Mouse (Mus musculus): ENCODE measurements around the gene Dpf2. TPM values are rescaled to one million over a fixed set of nuclear protein-coding genes. Genes with fewer than 3 reads are reported as not detected.
A peak's percentile ranks its signal among the peaks of the same experiment; 100 is the strongest.

The Dpf2 gene
- polyA plus RNA-seq, 1 experiment from 2014 or later = 167 TPM

- H3K9ac ChIP-seq (ENCODE audit: low read depth, low read length) = no peak overlapping the region
- H3K36me3 ChIP-seq (ENCODE audit: control insufficient read depth, insufficient read depth, low read length) = peaks cover 30% of the 10 kb centered on the region
- 89% methylated on average over 3 of the region's 3 CpGs for WGBS
- no peak overlapping the region for H3K27ac ChIP-seq (ENCODE audit: low read depth, low read length)
- ATAC-seq (ENCODE audit: low FRiP score, low TSS enrichment) = no peak
- no peak overlapping the region for H3K4me3 ChIP-seq (ENCODE audit: low read length)
- no peak overlapping the region for H3K4me2 ChIP-seq (replicated peaks; ENCODE audit: low read depth, low read length)
- no peaks in the 10 kb centered on the region for H3K9me3 ChIP-seq (ENCODE audit: control insufficient read depth, low read length)
- H3K4me1 ChIP-seq (ENCODE audit: control insufficient read depth, insufficient read depth, low read length) = peaks cover 39% of the 10 kb centered on the region
- H3K27me3 ChIP-seq (ENCODE audit: control insufficient read depth, insufficient read depth, low read length) = no peaks in the 10 kb centered on the region
These were observed 62.0 kb downstream of the Dpf2 start for GRCm38 (mm10) chr19:5850860-5851259.

GRCm38 (mm10) chr19:5849843-5850527 is 62.8 kb downstream of the Dpf2 start:
- Histone ChIP-seq H3K9me3 (ENCODE audit: control insufficient read depth, low read length) (no peaks in the 10 kb centered on the region), H3K27ac (ENCODE audit: low read depth, low read length) (peak overlapping the region; percentile 24; the same call in 1 of the 2 replicates), H3K4me1 (ENCODE audit: control insufficient read depth, insufficient read depth, low read length) (peaks cover 45% of the 10 kb centered on the region), H3K36me3 (ENCODE audit: control insufficient read depth, insufficient read depth, low read length) (peaks cover 21% of the 10 kb centered on the region), H3K27me3 (ENCODE audit: control insufficient read depth, insufficient read depth, low read length) (no peaks in the 10 kb centered on the region), H3K9ac (ENCODE audit: low read depth, low read length) (no peak overlapping the region), H3K4me3 (ENCODE audit: low read length) (0 out of 2 replicates have a peak overlapping the region, but pooled peaks have one; percentile 6), H3K4me2 (replicated peaks; ENCODE audit: low read depth, low read length) (no peak overlapping the region)
- WGBS = 28% methylated on average over 11 of the region's 11 CpGs
- ATAC-seq (ENCODE audit: low FRiP score, low TSS enrichment) = peak; percentile 16; the same call in 1 of the 2 replicates

GRCm38 (mm10) chr19:5848826-5849672 is 63.8 kb downstream of the Dpf2 start:
- H3K27me3 ChIP-seq (ENCODE audit: control insufficient read depth, insufficient read depth, low read length) = no peaks in the 10 kb centered on the region
- ATAC-seq (ENCODE audit: low FRiP score, low TSS enrichment) = no peak
- H3K9ac ChIP-seq (ENCODE audit: low read depth, low read length) = peak overlapping the region; percentile 28; the same call in 1 of the 2 replicates
- H3K4me1 ChIP-seq (ENCODE audit: control insufficient read depth, insufficient read depth, low read length) = peaks cover 53% of the 10 kb centered on the region
- peak overlapping the region; percentile 24 for H3K4me2 ChIP-seq (replicated peaks; ENCODE audit: low read depth, low read length)
- peak overlapping the region; percentile 99 for H3K27ac ChIP-seq (ENCODE audit: low read depth, low read length)
- H3K9me3 ChIP-seq (ENCODE audit: control insufficient read depth, low read length) = no peaks in the 10 kb centered on the region
- peaks cover 21% of the 10 kb centered on the region for H3K36me3 ChIP-seq (ENCODE audit: control insufficient read depth, insufficient read depth, low read length)
- 18% methylated on average over 13 of the region's 13 CpGs for WGBS
- H3K4me3 ChIP-seq (ENCODE audit: low read length) = peak overlapping the region; percentile 8; the same call in 1 of the 2 replicates

GRCm38 (mm10) chr19:5848032-5848825 is 64.6 kb downstream of the Dpf2 start:
- Histone ChIP-seq H3K9ac (ENCODE audit: low read depth, low read length) (peak overlapping the region; percentile 28), H3K4me1 (ENCODE audit: control insufficient read depth, insufficient read depth, low read length) (peaks cover 61% of the 10 kb centered on the region), H3K27me3 (ENCODE audit: control insufficient read depth, insufficient read depth, low read length) (no peaks in the 10 kb centered on the region), H3K9me3 (ENCODE audit: control insufficient read depth, low read length) (no peaks in the 10 kb centered on the region), H3K36me3 (ENCODE audit: control insufficient read depth, insufficient read depth, low read length) (peaks cover 21% of the 10 kb centered on the region), H3K4me3 (ENCODE audit: low read length) (peak overlapping the region; percentile 8; the same call in 1 of the 2 replicates), H3K4me2 (replicated peaks; ENCODE audit: low read depth, low read length) (peak overlapping the region; percentile 24), H3K27ac (ENCODE audit: low read depth, low read length) (peak overlapping the region; percentile 99)
- ATAC-seq (ENCODE audit: low FRiP score, low TSS enrichment) = no peak
- 34% methylated on average over 14 of the region's 14 CpGs for WGBS

GRCm38 (mm10) chr19:5847306-5847796 is 65.5 kb downstream of the Dpf2 start:
- WGBS = 33% methylated on average over 4 of the region's 4 CpGs
- H3K9ac ChIP-seq (ENCODE audit: low read depth, low read length) = peak overlapping the region; percentile 46; the same call in 1 of the 2 replicates

GRCm38 (mm10) chr19:5846557-5847305 is 66.1 kb downstream of the Dpf2 start:
- H3K9ac ChIP-seq (ENCODE audit: low read depth, low read length) = peak overlapping the region; percentile 46

More at GRCm38 (mm10) chr19:5847306-5847796, 65.5 kb downstream of the Dpf2 start:
- Histone ChIP-seq H3K36me3 (ENCODE audit: control insufficient read depth, insufficient read depth, low read length) (peaks cover 13% of the 10 kb centered on the region), H3K4me3 (ENCODE audit: low read length) (peak overlapping the region; percentile 34; the same call in 1 of the 2 replicates), H3K4me2 (replicated peaks; ENCODE audit: low read depth, low read length) (peak overlapping the region; percentile 66), H3K9me3 (ENCODE audit: control insufficient read depth, low read length) (no peaks in the 10 kb centered on the region), H3K27ac (ENCODE audit: low read depth, low read length) (peak overlapping the region; percentile 99), H3K4me1 (ENCODE audit: control insufficient read depth, insufficient read depth, low read length) (peaks cover 70% of the 10 kb centered on the region), H3K27me3 (ENCODE audit: control insufficient read depth, insufficient read depth, low read length) (no peaks in the 10 kb centered on the region)
- no peak for ATAC-seq (ENCODE audit: low FRiP score, low TSS enrichment)

More at GRCm38 (mm10) chr19:5846557-5847305, 66.1 kb downstream of the Dpf2 start:
- 2% methylated on average over 16 of the region's 16 CpGs for WGBS
- Histone ChIP-seq H3K4me1 (ENCODE audit: control insufficient read depth, insufficient read depth, low read length) (peaks cover 76% of the 10 kb centered on the region), H3K4me2 (replicated peaks; ENCODE audit: low read depth, low read length) (peak overlapping the region; percentile 66), H3K27ac (ENCODE audit: low read depth, low read length) (peak overlapping the region; percentile 99), H3K4me3 (ENCODE audit: low read length) (peak overlapping the region; percentile 34), H3K27me3 (ENCODE audit: control insufficient read depth, insufficient read depth, low read length) (no peaks in the 10 kb centered on the region), H3K9me3 (ENCODE audit: control insufficient read depth, low read length) (no peaks in the 10 kb centered on the region), H3K36me3 (ENCODE audit: control insufficient read depth, insufficient read depth, low read length) (peaks cover 6% of the 10 kb centered on the region; the same call in 1 of the 2 replicates)
- peak; percentile 83 for ATAC-seq (ENCODE audit: low FRiP score, low TSS enrichment)

Measured in kidney, embryonic 14.5 days (tissue).